Mouse (Mus musculus) fibroblast of lung, adult 2 months (primary cell): ENCODE measurements around the gene Myo16.
A peak's percentile ranks its signal among the peaks of the same experiment; 100 is the strongest.

Experiments used
- DNase-seq: peaks from one replicate; pipeline ENCODE4 v3.0.0-alpha.2; 2011; ENCODE audit warnings: low read depth

The Myo16 gene

DNA sequence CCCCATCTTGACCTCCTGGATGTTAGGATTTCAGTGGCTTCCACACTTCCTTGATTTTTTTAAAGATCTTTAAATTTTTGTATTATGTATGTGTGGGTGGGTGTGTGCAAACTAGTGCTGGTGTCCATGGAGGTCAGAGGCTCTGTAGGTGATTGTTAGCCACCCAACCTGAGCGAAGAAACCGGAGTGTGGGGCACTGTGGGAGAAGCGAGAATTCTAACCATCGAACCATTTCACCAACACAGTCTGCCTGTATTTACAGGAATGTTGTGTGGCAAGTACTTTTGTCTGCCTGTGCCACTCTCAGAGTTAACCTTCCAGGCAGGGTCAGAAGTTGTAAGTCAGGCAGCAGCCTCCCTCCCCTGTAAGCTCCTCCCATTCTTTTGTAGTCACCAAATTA, 22.3 kb downstream of the Myo16 start:
- no peak for DNase-seq

DNA sequence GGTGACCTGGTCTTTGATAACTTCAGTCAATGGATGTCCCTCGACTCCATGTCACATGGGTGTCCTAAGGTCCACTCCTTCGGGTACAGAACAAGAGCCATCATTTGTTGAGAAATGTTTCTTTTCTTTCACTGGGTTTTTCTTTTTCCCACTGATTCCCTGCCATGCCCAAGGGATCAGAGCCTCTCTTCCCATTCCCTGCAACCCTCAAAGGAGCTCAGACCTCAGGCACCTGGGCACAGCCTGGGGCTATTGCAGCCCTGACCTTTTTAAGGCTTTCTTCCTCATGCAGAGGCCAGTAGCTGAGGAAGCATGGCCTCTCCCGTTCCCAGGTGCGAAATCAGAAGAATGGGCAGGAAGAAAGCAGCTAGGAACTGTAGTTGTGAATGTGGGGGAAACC, 23.4 kb downstream of the Myo16 start:
- no peak for DNase-seq

DNA sequence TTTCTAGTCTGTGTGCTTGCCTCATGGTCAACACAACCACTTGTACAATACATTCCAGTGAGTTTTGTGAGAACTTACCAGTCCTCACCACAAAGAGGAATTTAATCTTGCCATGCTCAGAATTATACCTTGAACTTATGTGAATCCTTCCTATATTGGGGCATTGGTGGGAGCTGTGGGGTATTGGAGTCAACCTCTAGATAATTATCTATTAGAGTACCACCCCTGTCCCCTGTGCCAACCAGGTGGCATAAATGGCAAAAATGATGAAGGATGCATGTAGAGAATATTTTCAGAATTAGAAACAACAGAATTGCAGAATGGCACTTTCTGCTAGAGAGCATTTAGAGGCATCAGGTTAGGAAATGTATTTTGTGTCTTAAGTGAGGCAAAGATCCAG, 25.3 kb downstream of the Myo16 start:
- DNase-seq, result no peak

DNA sequence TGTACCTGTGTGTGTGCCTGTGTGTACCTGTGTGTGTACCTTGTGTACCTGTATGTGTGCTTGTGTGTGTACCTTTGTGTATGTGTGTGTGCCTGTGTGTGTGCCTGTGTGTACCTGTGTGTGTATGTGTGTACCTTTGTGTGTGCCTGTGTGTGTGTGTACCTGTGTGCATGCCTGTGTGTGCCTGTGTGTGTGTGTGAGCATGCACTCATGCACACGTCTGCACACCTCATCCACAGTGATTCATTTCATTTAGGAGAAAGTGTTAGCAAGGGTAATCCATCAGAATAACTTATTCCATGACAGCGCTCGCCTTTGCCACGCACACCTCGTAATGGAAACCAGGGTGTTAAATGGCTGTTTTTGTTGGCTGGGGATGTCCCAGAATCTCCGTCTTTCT, 36.9 kb downstream of the Myo16 start:
- DNase-seq, result no peak

DNA sequence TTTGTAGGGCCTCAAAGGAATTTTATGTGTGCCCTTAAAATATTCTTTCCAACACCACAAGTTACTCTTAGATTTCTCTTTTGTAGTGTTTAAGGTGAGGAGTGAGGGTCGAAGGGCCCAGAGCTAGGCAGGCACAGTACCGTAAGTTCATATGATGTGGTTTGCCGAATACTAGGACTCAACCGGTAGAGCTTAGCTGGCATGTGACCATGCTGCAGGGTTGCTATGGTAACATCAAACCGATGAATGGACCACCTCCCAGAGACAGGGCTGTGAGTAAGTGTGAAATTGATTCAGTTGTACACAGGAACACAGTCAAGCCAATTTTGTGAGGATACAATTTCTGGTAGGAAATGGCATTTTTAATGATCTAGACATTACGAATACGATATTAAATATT, 44.5 kb downstream of the Myo16 start:
- no peak for DNase-seq

DNA sequence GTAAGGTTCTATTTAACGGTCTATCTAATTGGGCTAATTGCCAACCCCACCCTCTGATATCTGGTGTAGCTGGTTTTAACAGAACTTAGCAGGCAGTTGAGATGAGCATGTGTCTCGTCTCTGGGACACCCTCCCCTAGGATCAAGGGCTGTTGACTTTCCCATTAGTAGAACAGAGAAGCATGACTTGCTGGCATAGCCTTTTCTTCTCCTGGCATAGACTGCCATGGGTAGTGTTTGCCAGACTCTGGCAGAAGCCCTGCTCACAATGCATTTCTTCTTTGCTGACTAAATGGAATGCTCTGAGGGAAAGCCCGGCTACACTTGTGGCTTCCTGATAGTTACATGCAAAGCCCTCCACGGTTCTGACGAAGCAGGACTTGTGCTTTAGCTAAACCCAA, 45.6 kb downstream of the Myo16 start:
- DNase-seq, result no peak

DNA sequence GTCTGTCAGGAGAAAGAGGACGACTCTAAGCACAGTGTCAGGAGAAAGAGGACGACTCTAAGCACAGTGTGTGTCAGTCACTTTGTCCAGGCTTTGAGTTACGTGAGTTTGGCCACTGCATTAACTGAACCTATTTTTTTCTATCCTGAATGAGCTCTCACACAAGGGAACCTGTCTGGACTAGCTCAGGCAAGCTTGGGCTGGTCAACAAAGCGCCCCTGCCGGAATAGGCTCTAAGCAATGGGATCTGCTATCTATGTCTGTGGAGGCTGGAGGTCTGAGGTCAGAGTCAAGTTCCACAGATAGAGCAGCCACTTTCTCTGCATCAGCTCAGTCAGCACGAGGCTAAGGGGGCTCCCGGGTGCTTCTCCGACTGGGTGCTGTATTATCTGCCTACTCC, 46.3 kb downstream of the Myo16 start:
- no peak for DNase-seq

DNA sequence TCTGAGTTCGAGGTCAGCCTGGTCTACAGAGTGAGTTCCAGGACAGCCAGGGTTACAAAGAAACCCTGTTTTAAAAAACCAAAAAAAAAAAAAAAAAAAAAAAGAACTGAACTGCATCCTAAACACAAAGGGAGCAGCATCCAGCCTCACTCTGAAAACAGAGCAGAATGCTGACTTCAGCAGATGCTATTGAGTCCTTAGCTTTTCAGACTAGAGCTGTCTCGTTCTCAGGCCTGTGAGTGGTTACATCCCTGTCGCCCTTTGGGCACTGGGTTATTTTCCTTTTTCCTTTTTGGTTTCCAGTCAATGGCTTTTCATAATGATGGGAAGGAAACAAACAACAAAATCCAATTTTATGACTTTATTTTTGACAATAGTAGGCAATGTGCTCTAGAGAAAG, 61.3 kb downstream of the Myo16 start:
- DNase-seq, result no peak

DNA sequence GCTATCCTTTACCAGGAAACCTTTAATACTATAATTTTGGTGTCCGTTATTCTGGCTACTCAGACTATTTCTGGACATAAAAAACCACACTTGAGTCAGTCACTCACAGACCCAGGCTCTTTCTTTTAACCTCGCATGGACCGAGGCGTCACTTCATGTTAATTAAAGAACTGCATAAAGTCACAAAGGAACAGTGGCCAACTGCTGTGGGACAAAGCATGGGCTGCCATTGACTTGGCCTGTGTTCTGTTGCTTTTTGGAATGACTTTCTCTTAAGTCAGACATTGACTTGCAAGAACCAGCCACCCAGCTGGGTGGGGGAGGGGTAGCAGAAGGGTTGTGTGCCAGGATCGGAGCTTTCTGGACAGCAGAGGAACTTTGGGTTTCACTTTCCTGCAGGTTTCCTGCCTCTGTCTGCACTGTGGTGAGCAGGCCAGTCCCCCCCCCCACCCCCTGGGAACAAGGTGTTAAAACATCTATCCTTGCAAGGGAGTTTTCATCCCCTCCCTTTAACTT, 66.1 kb downstream of the Myo16 start:
- no peak for DNase-seq

DNA sequence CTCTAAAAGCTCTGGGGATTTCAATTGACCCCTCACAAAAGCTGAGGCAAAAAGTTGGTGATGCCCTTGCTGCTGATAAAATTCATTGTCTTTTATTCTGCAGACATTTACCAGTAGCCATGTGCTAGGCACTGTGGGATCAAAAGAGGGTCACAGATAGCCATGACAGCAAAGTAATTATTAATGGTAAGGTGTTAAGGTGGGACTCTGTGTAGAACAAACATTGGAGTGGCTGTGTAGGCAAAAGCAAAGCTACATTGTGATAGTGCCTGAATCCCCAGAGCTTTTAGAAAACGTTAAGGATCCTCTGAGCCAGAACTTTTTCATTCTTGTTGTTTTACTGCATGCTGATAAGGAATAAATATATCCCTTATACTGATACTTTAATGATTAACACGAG, 69.1 kb downstream of the Myo16 start:
- no peak for DNase-seq

DNA sequence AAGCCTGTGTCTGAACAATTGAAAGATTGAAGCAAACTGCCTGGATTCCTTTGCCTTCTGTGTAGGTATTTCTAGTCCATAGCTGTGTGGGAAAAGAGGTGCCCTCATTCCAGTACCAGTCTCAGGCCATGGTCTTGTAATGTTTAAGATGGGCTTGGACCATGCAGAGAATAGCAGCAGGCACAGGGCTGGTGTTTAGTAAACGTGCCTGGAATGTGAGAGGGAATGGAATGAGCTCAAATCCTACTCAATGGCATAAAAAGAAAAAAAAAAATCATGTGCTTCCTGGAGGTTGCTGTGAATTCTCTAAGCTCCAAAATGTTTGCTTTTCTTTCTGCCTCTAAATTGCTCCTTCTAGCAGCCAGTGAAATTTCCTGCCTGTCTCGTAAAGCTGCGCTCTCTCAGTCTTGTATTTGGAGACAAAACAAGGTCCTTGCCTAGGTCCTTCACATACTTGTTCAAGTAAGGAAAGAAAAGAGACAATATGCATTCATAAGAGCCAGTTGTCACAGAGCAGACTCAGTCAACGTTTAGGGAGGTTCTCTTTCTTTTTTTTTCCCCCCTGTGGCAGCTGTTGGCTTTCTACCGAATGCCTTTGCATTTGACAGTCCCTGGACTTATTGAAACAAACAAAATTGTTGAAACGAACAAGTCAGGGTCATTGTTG, 70.0 kb downstream of the Myo16 start:
- no peak for DNase-seq

DNA sequence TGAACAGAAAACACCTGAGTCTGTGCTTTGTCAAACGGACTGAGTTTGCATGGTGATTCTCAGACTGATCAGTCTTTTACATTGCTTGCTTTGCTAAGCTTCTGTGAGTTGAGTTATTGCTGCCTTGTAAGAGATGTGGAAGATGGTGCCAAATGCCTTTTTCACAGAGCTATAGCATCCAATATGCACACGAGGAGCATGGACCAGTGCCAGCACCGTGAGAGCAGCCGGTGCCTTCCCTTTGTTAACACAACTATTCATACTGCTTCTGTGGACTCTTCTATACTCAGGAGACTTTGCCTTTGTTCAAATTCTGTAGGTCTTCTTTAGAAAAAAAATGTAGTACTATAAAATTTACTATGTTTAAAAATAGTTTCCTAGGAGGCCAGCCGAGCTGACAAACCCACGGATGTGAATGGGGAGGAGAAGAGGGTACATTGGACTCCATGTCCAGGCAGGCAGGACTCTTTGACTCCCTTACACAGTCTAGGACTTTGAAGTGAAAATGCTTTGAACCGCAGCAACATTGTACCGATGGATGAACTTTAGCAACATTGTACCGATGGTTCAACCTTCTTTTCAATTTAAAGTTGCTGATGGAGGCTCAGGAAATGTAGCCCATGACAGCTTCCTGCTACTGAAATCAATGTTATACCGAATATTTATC, 70.7 kb downstream of the Myo16 start:
- DNase-seq, result no peak

DNA sequence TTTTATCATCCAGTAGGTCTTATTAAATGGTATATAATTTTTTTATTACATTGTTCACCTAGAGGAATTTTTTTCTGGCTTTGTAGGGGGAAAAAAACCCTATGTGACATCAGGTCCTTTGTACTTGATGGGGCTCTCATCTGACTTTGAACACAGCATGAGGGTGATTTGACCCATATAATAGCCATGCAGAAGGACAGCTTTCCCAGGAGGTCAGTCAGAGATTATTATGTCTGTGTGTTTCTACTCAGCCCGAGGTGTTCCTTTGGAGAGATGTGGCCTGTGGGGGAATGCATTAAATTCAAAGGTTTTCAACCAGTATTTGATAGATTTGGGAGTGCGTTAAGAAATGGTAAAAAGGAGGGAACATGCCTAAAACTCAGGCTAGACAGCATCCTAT, 71.3 kb downstream of the Myo16 start:
- DNase-seq, result no peak

DNA sequence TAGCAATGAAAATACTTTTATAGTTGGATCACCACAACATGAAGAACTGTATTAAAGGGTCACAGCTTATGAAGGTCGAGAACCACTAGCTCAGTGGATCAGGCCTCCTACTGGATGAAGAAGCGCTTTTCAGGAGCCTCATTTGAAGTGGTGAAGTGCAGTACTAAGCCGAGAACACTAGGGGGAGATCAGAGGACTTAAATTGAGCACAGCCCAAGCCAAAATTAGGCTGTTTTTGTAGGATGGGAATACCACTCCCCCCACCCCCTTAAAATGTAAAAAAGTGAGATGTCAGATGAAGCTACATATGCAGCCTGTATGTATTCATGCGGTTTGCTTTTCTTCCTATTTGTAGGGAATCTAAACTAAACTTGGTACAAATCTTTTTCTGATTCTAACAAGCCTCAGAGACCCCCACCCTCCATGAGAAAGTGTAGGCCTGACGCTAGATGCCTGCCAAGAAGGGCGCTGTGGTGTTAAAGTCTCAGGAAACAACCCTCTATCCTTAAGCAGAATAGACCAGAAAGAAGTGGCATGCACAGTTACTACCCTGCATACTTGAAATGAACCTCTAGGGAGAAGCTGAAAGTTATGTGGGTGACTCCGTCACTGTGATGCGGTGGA, 77.1 kb downstream of the Myo16 start:
- peak; percentile 1 for DNase-seq

DNA sequence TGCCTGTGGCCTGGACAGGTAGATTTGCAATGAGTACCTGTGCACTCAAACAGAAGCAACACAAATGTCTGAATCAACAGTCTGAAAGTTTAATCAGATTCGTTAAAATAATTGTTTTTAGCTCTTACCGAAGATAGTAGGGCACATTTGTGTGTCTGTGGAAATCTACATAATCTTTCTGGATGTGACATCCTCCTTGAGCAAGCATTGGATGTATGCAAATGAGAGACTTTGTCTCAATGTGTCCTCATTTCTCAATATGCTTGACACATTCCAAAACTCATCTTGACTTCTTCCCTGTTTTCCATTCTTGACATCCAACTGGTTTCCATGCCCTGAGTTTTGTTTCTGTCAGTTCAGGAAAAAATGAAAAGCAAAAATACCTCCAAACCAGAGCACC, 80.8 kb downstream of the Myo16 start:
- DNase-seq, result no peak

DNA sequence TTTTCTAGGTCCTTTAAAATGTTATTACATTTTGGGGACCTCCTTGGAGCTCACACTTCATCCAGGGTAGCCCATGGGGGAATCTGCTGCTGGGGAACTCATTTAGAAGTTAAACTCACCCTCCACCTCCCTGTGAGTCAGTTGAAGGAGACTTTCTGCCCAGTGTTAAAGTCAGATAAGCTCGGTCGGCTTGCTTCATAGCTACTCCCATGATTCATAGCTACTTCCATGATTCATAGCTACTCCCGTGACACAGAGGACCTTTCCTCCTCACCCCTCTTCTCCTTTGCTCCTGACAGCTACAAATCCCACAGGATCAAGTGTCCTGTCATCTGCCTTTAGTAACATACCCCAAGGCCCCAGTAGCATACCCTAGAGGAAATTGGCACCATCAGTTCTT, 89.6 kb downstream of the Myo16 start:
- DNase-seq, result no peak

DNA sequence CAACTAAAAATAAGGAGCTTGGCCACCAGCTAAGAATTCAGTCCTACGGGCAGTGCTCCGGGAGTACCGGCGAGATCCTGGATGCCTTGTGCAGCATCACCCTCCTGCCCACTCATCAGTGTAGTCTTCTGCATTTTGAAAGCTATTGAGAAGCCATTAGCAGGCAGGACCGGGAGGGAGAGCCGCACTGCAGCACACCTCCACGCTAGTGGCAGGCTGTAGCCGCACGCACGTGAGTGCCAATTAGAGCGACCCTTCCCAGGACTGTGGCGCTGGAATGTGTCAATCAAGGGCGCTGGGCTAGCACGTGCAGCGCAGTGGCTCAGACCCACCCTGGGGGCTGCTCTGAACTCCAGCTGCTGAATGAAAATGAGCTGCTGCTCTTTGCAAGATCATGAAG, 95.4 kb downstream of the Myo16 start:
- no peak for DNase-seq

DNA sequence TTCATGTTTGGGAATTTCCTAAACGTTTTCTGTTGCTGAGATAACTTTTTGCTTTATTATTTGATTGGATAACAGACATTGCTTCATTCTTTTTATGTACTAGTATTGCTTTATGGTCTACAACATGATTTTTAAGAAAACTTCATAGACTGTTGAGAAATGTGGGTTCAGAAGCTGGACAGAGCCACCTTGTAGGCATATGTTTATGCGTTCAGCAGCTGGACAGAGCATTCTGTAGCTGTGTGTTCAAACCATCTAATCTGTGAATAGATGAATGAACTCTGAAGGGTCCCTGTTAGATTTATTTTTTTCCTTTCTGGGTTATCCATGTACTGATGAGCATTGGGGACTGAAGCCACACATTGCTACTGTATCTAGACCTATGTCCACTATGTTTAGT, 102.0 kb downstream of the Myo16 start:
- no peak for DNase-seq

DNA sequence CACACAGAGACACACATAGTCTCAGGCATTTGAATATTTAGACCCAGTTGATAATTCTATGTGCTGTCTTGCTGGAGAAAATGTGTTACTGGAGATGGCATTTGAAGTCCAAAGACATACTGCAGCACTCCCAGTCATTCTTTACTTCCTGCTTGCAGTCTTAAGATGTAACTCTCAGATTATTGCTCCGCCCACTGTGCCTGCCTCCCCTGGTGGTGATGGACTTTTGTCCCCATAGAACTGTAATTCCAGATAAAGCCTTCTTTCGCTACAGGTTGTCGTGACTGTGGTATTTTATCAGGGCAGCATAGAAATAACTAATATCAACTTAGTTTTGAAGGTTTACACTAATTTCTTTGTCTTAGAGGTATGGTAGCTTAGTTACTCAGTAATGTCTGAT, 102.9 kb downstream of the Myo16 start:
- DNase-seq, result no peak

DNA sequence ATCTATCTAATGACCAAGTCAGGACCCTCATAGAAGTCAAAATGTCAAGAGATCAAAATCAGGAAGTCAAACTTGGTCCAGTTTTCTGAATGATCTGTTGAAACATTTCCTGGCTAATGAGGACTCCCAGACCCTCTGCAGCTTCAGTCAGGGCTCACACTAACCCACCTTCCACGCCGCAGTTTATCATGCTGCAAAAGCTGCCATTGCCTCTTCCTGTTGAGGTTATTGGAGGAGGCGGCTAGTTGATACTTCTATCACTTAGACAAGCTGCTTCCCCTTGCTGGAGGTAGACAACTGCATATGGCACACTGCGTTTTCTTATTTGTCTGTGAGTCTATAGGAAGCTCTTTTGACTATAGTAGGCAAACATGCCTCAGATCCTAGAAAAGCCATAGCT, 116.4 kb downstream of the Myo16 start:
- no peak for DNase-seq

DNA sequence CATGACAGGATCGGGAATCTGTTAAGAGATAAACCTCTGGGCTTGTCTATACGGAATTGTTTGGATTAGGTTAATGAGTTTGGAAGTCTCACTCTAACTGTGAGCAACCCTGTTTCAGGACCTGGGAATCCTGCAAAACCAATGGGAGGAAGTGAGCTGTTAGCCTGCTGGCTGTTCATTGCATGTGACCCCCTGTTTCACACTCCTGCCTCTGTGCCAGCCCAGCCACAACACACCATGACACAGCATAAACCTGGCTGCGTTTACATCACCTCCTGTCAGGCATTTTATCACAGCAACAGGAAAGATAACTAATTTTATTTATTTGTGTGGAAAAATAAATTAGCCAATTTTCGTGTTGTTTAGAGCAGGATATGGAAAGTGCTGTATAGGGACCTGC, 138.9 kb downstream of the Myo16 start:
- no peak for DNase-seq

DNA sequence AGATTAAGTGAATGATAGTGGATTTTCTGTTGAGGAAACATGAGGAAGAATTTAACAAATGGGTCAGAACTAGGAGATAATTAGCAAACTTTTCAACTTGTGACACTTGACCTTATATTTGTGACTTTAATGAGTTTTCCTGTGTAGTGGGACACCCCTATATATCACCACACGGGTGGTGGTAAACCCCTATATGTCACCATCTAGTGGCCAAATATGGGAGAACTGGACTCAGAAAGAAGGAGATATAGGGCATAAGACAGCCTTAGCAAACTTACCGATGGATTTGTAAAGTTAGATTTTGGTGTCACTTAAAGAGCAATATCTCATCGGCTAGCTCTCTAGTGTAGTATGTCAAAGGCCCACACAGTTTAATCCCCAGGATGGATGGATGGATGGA, 147.1 kb downstream of the Myo16 start:
- no peak for DNase-seq

DNA sequence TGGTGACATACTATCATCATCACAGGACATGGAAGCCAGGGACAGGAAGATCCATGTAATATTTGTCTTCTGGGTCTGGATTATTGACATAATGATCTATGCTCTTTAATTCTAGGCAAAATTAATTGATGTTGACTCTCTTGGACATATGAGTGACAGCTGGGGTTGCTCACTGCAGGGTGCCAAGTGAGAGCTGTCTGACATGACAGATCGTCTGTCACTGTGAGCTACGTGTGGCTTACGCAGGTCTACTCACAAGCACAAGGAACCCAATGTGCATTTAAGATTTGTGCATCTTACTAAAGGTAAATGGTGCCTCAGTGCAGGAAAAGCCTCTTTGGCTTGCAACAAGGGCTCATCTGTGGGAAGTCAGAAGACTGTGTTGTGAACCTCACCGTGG, 149.3 kb downstream of the Myo16 start:
- DNase-seq, result no peak

DNA sequence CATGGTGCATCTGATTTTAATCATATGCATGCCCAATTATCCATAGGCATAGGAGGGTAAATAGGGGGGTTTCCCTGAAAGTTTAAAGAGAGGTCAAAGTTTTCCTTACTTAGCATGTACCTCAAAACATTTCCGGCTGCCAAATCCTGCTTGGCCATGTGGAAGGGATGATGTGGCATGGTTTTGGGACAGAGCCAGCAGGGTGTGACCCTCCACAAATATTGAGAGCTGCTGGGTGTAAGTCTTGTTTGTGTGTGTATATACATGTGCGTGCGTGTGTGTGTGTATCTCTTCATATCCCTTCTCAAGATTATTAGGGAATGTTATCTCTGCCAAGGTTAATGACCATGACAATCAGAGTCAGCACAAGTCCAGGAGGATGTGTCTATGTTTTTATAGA, 150.3 kb downstream of the Myo16 start:
- DNase-seq, result no peak
